Mouse (Mus musculus) heart, adult 2 months (tissue): ENCODE data around the gene Slc6a3. TPM values are rescaled to one million over a fixed set of nuclear protein-coding genes. Genes with fewer than 3 reads are reported as not detected.

ENCODE experiments used
- DNase-seq, 2 experiments: peaks; one replicate each; pipeline ENCODE4 v3.0.0; 2021
- H3K27ac ChIP-seq: fragments of 200-600 bp; 2 replicates; pipeline ENCODE4 v1.8.1; 2022
- H3K27me3 ChIP-seq: fragments of 200-500 bp; 2 replicates; pipeline ENCODE4 v1.6.1; 2012; ENCODE audit warnings: mild to moderate bottlenecking, low read length, inconsistent platforms, mixed read lengths; ENCODE audit not compliant: control insufficient read depth, insufficient read depth
- H3K36me3 ChIP-seq: fragments of 200-500 bp; 2 replicates; pipeline ENCODE4 v1.6.1; 2012; ENCODE audit warnings: low read length, inconsistent platforms; ENCODE audit not compliant: control insufficient read depth, insufficient read depth
- H3K4me1 ChIP-seq: fragments of 200-500 bp; 2 replicates; pipeline ENCODE4 v1.6.1; 2011; ENCODE audit warnings: low read length; ENCODE audit not compliant: control insufficient read depth, insufficient read depth
- H3K4me3 ChIP-seq: fragments of 200-600 bp; 2 replicates; pipeline ENCODE4 v1.8.1; 2022
- H3K79me2 ChIP-seq: fragments of 200-500 bp; replicated peaks from 2 replicates; pipeline ENCODE4 v1.6.1; 2012; ENCODE audit warnings: mild to moderate bottlenecking, inconsistent platforms, low read length, moderate library complexity, mixed read lengths; ENCODE audit not compliant: control insufficient read depth, insufficient read depth
- H3K9ac ChIP-seq: fragments of 200-500 bp; 2 replicates; pipeline ENCODE4 v1.6.1; 2012; ENCODE audit warnings: low read depth, mild to moderate bottlenecking, control low read depth, inconsistent platforms, low read length, mixed read lengths
- CTCF ChIP-seq: fragments of 200-600 bp; IDR thresholded peaks from 2 replicates; pipeline ENCODE4 v1.8.1; 2022; ENCODE audit warnings: antibody characterized with exemption, mild to moderate bottlenecking, moderate library complexity
- EP300 ChIP-seq: fragments of 200-500 bp; IDR thresholded peaks from 2 replicates; pipeline ENCODE4 v1.6.1; 2011; ENCODE audit warnings: low read depth, low read length, control low read depth; ENCODE audit not compliant: insufficient read depth
- POLR2A ChIP-seq: fragments of 200-500 bp; IDR thresholded peaks from 2 replicates; pipeline ENCODE4 v1.6.1; 2011; ENCODE audit warnings: mild to moderate bottlenecking, low read depth, low read length, control low read depth; ENCODE audit not compliant: insufficient read depth
- WGBS: fragments of 180-500 bp; shearing (Covaris S2); methylation state at CpG from one replicate; pipeline ENCODE4 v1.1.7; 2018; 5-methylcytosine and 5-hydroxymethylcytosine counted together
- intact Hi-C: fragments of 180-260 bp; cut with DNase I; formaldehyde crosslinking; loops from one replicate; pipeline ENCODE4 v1.15.1; 2025
- polyA plus RNA-seq: library from polyadenylated mRNA; depleted of rRNA; stranded (reverse); fragments of >200 nt; gene quantifications from 2 replicates; pipeline ENCODE4 v1.2.3, GENCODE M21; 2012
- total RNA-seq, 2 experiments: library from RNA; stranded (reverse); gene quantifications; 2 replicates each; pipeline ENCODE4 v1.2.3; 2021

Slc6a3 gene
- total and polyA plus RNA-seq, 3 experiments: not detected

- Histone ChIP-seq H3K27me3 (no peaks in the 10 kb centered on the region), H3K4me3 (no peak overlapping the region), H3K79me2 (no peaks in the 10 kb centered on the region), H3K36me3 (no peaks in the 10 kb centered on the region), H3K4me1 (no peaks in the 10 kb centered on the region), H3K9ac (no peak overlapping the region), H3K27ac (no peak overlapping the region)
- no peak for DNase-seq
- no peak for TF ChIP-seq CTCF
- TF ChIP-seq EP300: no peak
- no peak for TF ChIP-seq POLR2A
- intact Hi-C loops: no loop called here
- 89% methylated on average over 9 of the region's 9 CpGs for WGBS
These were observed 42.0 kb upstream of the Slc6a3 start for GRCm38 (mm10) chr13:73494528-73494927.

GRCm38 (mm10) chr13:73496137-73496536, 40.4 kb upstream of the Slc6a3 start:
- no peak overlapping the region for H3K9ac ChIP-seq
- no peaks in the 10 kb centered on the region for H3K36me3 ChIP-seq
- WGBS: 24% methylated on average over 2 of the region's 2 CpGs
- no peaks in the 10 kb centered on the region for H3K79me2 ChIP-seq
- 0 out of 2 replicates have a peak, but pooled peaks cover 1% of the 10 kb centered on the region for H3K4me1 ChIP-seq
- DNase-seq: no peak
- no peak overlapping the region for H3K4me3 ChIP-seq
- intact Hi-C loops: no loop called here
- H3K27ac ChIP-seq: no peak overlapping the region
- TF ChIP-seq CTCF (no peak), EP300 (no peak), POLR2A (no peak)
- H3K27me3 ChIP-seq: no peaks in the 10 kb centered on the region

- no peak overlapping the region; the same call in 1 of the 2 replicates for H3K27ac ChIP-seq
- intact Hi-C loops: no loop called here
- no peak overlapping the region for H3K4me3 ChIP-seq
- 53% methylated on average over 6 of the region's 6 CpGs for WGBS
- H3K36me3 ChIP-seq: no peaks in the 10 kb centered on the region
- no peaks in the 10 kb centered on the region for H3K27me3 ChIP-seq
- no peaks in the 10 kb centered on the region for H3K79me2 ChIP-seq
- TF ChIP-seq EP300 (no peak), CTCF (no peak), POLR2A (no peak)
- H3K4me1 ChIP-seq: 0 out of 2 replicates have a peak, but pooled peaks cover 1% of the 10 kb centered on the region
- H3K9ac ChIP-seq: no peak overlapping the region
- DNase-seq: peak in 1 of 2 experiments; percentile 19
These were observed 36.5 kb upstream of the Slc6a3 start for GRCm38 (mm10) chr13:73499893-73500604.

GRCm38 (mm10) chr13:73502719-73503118, 33.8 kb upstream of the Slc6a3 start:
- DNase-seq: no peak
- H3K36me3 ChIP-seq: peaks cover under 1% of the 10 kb centered on the region
- H3K79me2 ChIP-seq: no peaks in the 10 kb centered on the region
- TF ChIP-seq EP300 (no peak), CTCF (peak; percentile 68)
- H3K4me3 ChIP-seq: no peak overlapping the region
- H3K27ac ChIP-seq: no peak overlapping the region
- no peak overlapping the region for H3K9ac ChIP-seq
- intact Hi-C loops: no loop called here
- 66% methylated on average over 2 of the region's 2 CpGs for WGBS
- 0 out of 2 replicates have a peak, but pooled peaks cover 1% of the 10 kb centered on the region for H3K4me1 ChIP-seq
- no peaks in the 10 kb centered on the region for H3K27me3 ChIP-seq

GRCm38 (mm10) chr13:73505686-73506467, 30.7 kb upstream of the Slc6a3 start:
- no peak overlapping the region for H3K27ac ChIP-seq
- DNase-seq: peak; percentile 67 to 82
- H3K79me2 ChIP-seq: no peaks in the 10 kb centered on the region
- H3K4me3 ChIP-seq: no peak overlapping the region
- no peaks in the 10 kb centered on the region for H3K27me3 ChIP-seq
- peaks cover 4% of the 10 kb centered on the region for H3K36me3 ChIP-seq
- peaks cover 8% of the 10 kb centered on the region for H3K4me1 ChIP-seq
- 71% methylated on average over 7 of the region's 7 CpGs for WGBS
- TF ChIP-seq EP300: no peak
- peak; percentile 93 for TF ChIP-seq CTCF
- intact Hi-C loops: loop anchor here (1.0 to 2.0 kb wide), 2 partner anchors 41 to 80 kb away; no protein-coding TSS in a partner anchor
- no peak overlapping the region for H3K9ac ChIP-seq
